ENCODE assay signal across 8 mouse cellular contexts in genomic region chr1:165236321-165237298, GRCm38 (mm10). TPM values are rescaled to one million over a fixed set of nuclear protein-coding genes. Genes with fewer than 3 reads are reported as not detected.
DNase-seq lines count a peak whose midpoint lies in the region; ATAC-seq lines count a peak whose summit lies in the region.

Gene Tiprl (minus strand): TSS chr1:165236996.

- peak within 1 kb of the TSS; percentile 84 for H3K4me3 ChIP-seq in hindbrain, embryonic 11.5 days (ENCODE audit: low read depth, low read length)

- H3K4me1 ChIP-seq in hindbrain, embryonic 11.5 days (replicated peaks; ENCODE audit: control insufficient read depth, insufficient read depth, low read length): no peaks in the 10 kb centered on the region; the same call in 1 of the 2 replicates

- peak within 1 kb of the TSS; percentile 78 for H3K9ac ChIP-seq in hindbrain, embryonic 11.5 days (ENCODE audit: low read depth, low read length)

- DNase-seq in Muller cell, postnatal 12 days (ENCODE audit: inconsistent ontology term): peak; percentile 99
- peak; percentile 99 for DNase-seq in cerebellum, adult 9-11 months
- DNase-seq in frontal cortex, adult 2 months (ENCODE audit: extremely low spot score in 1 of 2, low spot score in 1 of 2): peak; percentile 95 to 97
- peak; percentile 97 for DNase-seq in hindbrain, embryonic 11.5 days (ENCODE audit: low spot score)
- peak; percentile 96 to 98 for DNase-seq in layer of hippocampus, postnatal 10 days (ENCODE audit: low spot score in 2 of 2)
- peak; percentile 97 for DNase-seq in lung, postnatal 10 days
- DNase-seq in ovary, postnatal 36 days (ENCODE audit: low spot score): peak; percentile 95
- DNase-seq in thymus, postnatal 25 days: peak; percentile 96

- peak; percentile 99 for ATAC-seq in hindbrain, embryonic 11.5 days (ENCODE audit: low FRiP score)

- no peaks in the 10 kb centered on the region for H3K9me3 ChIP-seq in hindbrain, embryonic 11.5 days (ENCODE audit: control insufficient read depth, low read length)

- under 1% methylated on average over 76 of the region's 76 CpGs for WGBS in hindbrain, embryonic 11.5 days

- H3K4me2 ChIP-seq in hindbrain, embryonic 11.5 days (replicated peaks; ENCODE audit: low read depth, low read length): peak within 1 kb of the TSS; percentile 54

- no peaks in the 10 kb centered on the region for H3K27me3 ChIP-seq in hindbrain, embryonic 11.5 days (ENCODE audit: control insufficient read depth, insufficient read depth, low read length)

- no peaks in the 10 kb centered on the region for H3K36me3 ChIP-seq in hindbrain, embryonic 11.5 days (ENCODE audit: control insufficient read depth, insufficient read depth, low read length)

- peak within 1 kb of the TSS; percentile 87 for H3K27ac ChIP-seq in hindbrain, embryonic 11.5 days (ENCODE audit: low read depth, low read length)

RNA-seq across cellular contexts. Expression of gene Tiprl, which starts in this region (rescaled TPM):
- polyA plus RNA-seq in frontal cortex, adult 2 months (2012; rRNA removed): 52.7 and 56.3 TPM in 2 replicates
- 111 and 117 TPM in 2 replicates for polyA plus RNA-seq in hindbrain, embryonic 11.5 days (2014; fragmentation: Nextera tagmentation; extraction: Ambion mirVana)
- 10 to 100 TPM; 74.4 to 78.0 TPM for total RNA-seq in layer of hippocampus, postnatal 10 days (2021)

Comparison
In these comparisons a context has a peak if more than half of its experiments do, and no peak if none do; other contexts are left out.
1. Peak in every context shown above with its lines: DNase-seq, ATAC-seq, H3K4me3 ChIP-seq and H3K27ac ChIP-seq.